Mouse (Mus musculus) limb, embryonic 14.5 days (tissue): ENCODE measurements around the gene Chrnb1. TPM values are rescaled to one million over a fixed set of nuclear protein-coding genes. Genes with fewer than 3 reads are reported as not detected.

ENCODE experiments used
- ATAC-seq: fragments of 200-750 bp; cut with Nextera tagmentation; 2 replicates; pipeline ENCODE4 v1.8.0; 2017; ENCODE audit warnings: low read depth, moderate number of reproducible peaks, moderate TSS enrichment; ENCODE audit not compliant: low FRiP score
- DNase-seq: peaks from one replicate; pipeline ENCODE4 v3.0.0-alpha.2; 2015; ENCODE audit warnings: low spot score
- H3K27ac ChIP-seq: fragments of 300-500 bp; sonication (generic); replicated peaks from 2 replicates; pipeline ENCODE4 v1.5.1; 2014; ENCODE audit warnings: low read depth, mild to moderate bottlenecking, low read length, moderate library complexity, mixed read lengths
- H3K27me3 ChIP-seq: fragments of 300-500 bp; sonication (generic); 2 replicates; pipeline ENCODE4 v1.6.1; 2014; ENCODE audit warnings: low read length, mixed read lengths; ENCODE audit not compliant: control insufficient read depth, insufficient read depth
- H3K36me3 ChIP-seq: fragments of 300-500 bp; sonication (generic); 2 replicates; pipeline ENCODE4 v1.6.1; 2014; ENCODE audit warnings: mild to moderate bottlenecking, low read length, moderate library complexity, mixed read lengths; ENCODE audit not compliant: control insufficient read depth, insufficient read depth
- H3K4me1 ChIP-seq: fragments of 300-500 bp; sonication (generic); 2 replicates; pipeline ENCODE4 v1.6.1; 2014; ENCODE audit warnings: antibody characterized with exemption, low read length, mixed read lengths; ENCODE audit not compliant: control insufficient read depth, insufficient read depth
- H3K4me2 ChIP-seq: fragments of 300-500 bp; sonication (generic); replicated peaks from 2 replicates; pipeline ENCODE4 v1.6.1; 2014; ENCODE audit warnings: low read depth, mild to moderate bottlenecking, low read length, moderate library complexity; ENCODE audit not compliant: severe bottlenecking
- H3K4me3 ChIP-seq: fragments of 300-500 bp; sonication (generic); replicated peaks from 2 replicates; pipeline ENCODE4 v1.5.1; 2014; ENCODE audit warnings: low read length
- H3K9ac ChIP-seq: fragments of 300-500 bp; sonication (generic); 2 replicates; pipeline ENCODE4 v1.6.1; 2014; ENCODE audit warnings: mild to moderate bottlenecking, low read depth, low read length, moderate library complexity; ENCODE audit not compliant: severe bottlenecking
- H3K9me3 ChIP-seq: fragments of 300-500 bp; sonication (generic); 2 replicates; pipeline ENCODE4 v1.6.1; 2016; ENCODE audit warnings: low read length; ENCODE audit not compliant: control insufficient read depth
- POLR2A ChIP-seq: fragments of 200-500 bp; IDR thresholded peaks from 2 replicates; pipeline ENCODE4 v1.8.0; 2012; ENCODE audit warnings: inconsistent platforms, mild to moderate bottlenecking, moderate library complexity, borderline replicate concordance; ENCODE audit not compliant: insufficient read depth, insufficient read length; ENCODE audit errors: extremely low read depth
- WGBS: fragments of 180-500 bp; shearing (Covaris S2); extraction: QIAGEN DNeasy Blood & Tissue Kit; methylation state at CpG from one replicate; pipeline ENCODE4 v1.1.7; 2014; 5-methylcytosine and 5-hydroxymethylcytosine counted together
- polyA plus RNA-seq, 2 experiments: library from polyadenylated mRNA; depleted of rRNA in 1 of 2; stranded (reverse) in 1 of 2; unstranded in 1 of 2; fragments of >200 nt; fragmentation: Nextera tagmentation in 1 of 2; extraction: Ambion mirVana in 1 of 2; gene quantifications; 2 replicates each; pipeline versions ENCODE4 v1.2.1 to v1.2.3; 2012 to 2014

Chrnb1 gene
- polyA plus RNA-seq, 2 experiments, result 19.0 to 69.4 TPM

- Histone ChIP-seq H3K4me1 (peaks cover 24% of the 10 kb centered on the region), H3K4me2 (peak overlapping the region; percentile 81), H3K36me3 (0 out of 2 replicates have a peak, but pooled peaks cover 4% of the 10 kb centered on the region), H3K27ac (peak overlapping the region; percentile 93), H3K9me3 (no peaks in the 10 kb centered on the region), H3K27me3 (no peaks in the 10 kb centered on the region), H3K4me3 (peak overlapping the region; percentile 92), H3K9ac (peak overlapping the region; percentile 94)
- 2% methylated on average over 26 of the region's 37 CpGs for WGBS
- DNase-seq (peak; percentile 62), ATAC-seq (peak; percentile 55; the same call in 1 of the 2 replicates)
- 0 out of 2 replicates have a peak, but pooled peaks have one; percentile 10 for TF ChIP-seq POLR2A
Measured at GRCm38 (mm10) chr11:69766126-69766609, 29.6 kb downstream of the Chrnb1 start.

GRCm38 (mm10) chr11:69765221-69766125 lies 30.3 kb downstream of the Chrnb1 start, which contains the start of gene Zbtb4:
Zbtb4 (plus strand) TSS chr11:69765912.
- peak within 1 kb of the TSS; percentile 92 for H3K4me3 ChIP-seq
- H3K27me3 ChIP-seq, result no peaks in the 10 kb centered on the region
- DNase-seq, result no peak
- 31% methylated on average over 17 of the region's 55 CpGs for WGBS
- H3K9ac ChIP-seq, result peak within 1 kb of the TSS; percentile 94
- TF ChIP-seq POLR2A, result no peak
- H3K36me3 ChIP-seq, result 0 out of 2 replicates have a peak, but pooled peaks cover 4% of the 10 kb centered on the region
- H3K9me3 ChIP-seq, result no peaks in the 10 kb centered on the region
- peaks cover 26% of the 10 kb centered on the region for H3K4me1 ChIP-seq
- peak; percentile 66 for ATAC-seq
- H3K27ac ChIP-seq, result peak within 1 kb of the TSS; percentile 93
- H3K4me2 ChIP-seq, result peak within 1 kb of the TSS; percentile 81

- Histone ChIP-seq H3K9ac (no peak overlapping the region), H3K36me3 (no peaks in the 10 kb centered on the region), H3K4me3 (no peak overlapping the region), H3K9me3 (no peaks in the 10 kb centered on the region), H3K27me3 (no peaks in the 10 kb centered on the region), H3K4me2 (no peak overlapping the region), H3K27ac (no peak overlapping the region), H3K4me1 (peaks cover 35% of the 10 kb centered on the region)
- no peak for TF ChIP-seq POLR2A
- ATAC-seq, result no peak
- no peak for DNase-seq
- 73% methylated on average over 7 of the region's 7 CpGs for WGBS
Measured at GRCm38 (mm10) chr11:69763551-69763950, 32.2 kb downstream of the Chrnb1 start.

GRCm38 (mm10) chr11:69761868-69762267 lies 33.9 kb downstream of the Chrnb1 start, which contains the start of gene Slc35g3:
Slc35g3 (minus strand) TSS chr11:69761968.
- peaks cover 29% of the 10 kb centered on the region for H3K4me1 ChIP-seq
- no peaks in the 10 kb centered on the region for H3K27me3 ChIP-seq
- no peak within 1 kb of the TSS for H3K4me3 ChIP-seq
- no peak for ATAC-seq
- H3K36me3 ChIP-seq, result no peaks in the 10 kb centered on the region
- no peak within 1 kb of the TSS for H3K27ac ChIP-seq
- no peak for TF ChIP-seq POLR2A
- DNase-seq, result no peak
- no peak within 1 kb of the TSS for H3K4me2 ChIP-seq
- no peaks in the 10 kb centered on the region for H3K9me3 ChIP-seq
- no peak within 1 kb of the TSS for H3K9ac ChIP-seq
- 71% methylated on average over 1 of the region's 1 CpGs for WGBS

- ATAC-seq (no peak), DNase-seq (no peak)
- H3K9ac ChIP-seq, result 0 out of 2 replicates have a peak overlapping the region, but pooled peaks have one; percentile 65
- WGBS, result 92% methylated on average over 7 of the region's 7 CpGs
- no peaks in the 10 kb centered on the region for H3K9me3 ChIP-seq
- H3K4me1 ChIP-seq, result peaks cover 31% of the 10 kb centered on the region
- H3K4me3 ChIP-seq, result no peak overlapping the region
- no peaks in the 10 kb centered on the region for H3K36me3 ChIP-seq
- no peak for TF ChIP-seq POLR2A
- no peaks in the 10 kb centered on the region for H3K27me3 ChIP-seq
- no peak overlapping the region for H3K4me2 ChIP-seq
- no peak overlapping the region for H3K27ac ChIP-seq
Measured at GRCm38 (mm10) chr11:69760901-69761200, 34.9 kb downstream of the Chrnb1 start.
